Mouse (Mus musculus): Measurements from ENCODE around the gene Derl3. TPM values are rescaled to one million over a fixed set of nuclear protein-coding genes. Genes with fewer than 3 reads are reported as not detected.

The Derl3 gene
- polyA plus RNA-seq, 1 experiment from 2014 or later, result 9.6 TPM

DNA sequence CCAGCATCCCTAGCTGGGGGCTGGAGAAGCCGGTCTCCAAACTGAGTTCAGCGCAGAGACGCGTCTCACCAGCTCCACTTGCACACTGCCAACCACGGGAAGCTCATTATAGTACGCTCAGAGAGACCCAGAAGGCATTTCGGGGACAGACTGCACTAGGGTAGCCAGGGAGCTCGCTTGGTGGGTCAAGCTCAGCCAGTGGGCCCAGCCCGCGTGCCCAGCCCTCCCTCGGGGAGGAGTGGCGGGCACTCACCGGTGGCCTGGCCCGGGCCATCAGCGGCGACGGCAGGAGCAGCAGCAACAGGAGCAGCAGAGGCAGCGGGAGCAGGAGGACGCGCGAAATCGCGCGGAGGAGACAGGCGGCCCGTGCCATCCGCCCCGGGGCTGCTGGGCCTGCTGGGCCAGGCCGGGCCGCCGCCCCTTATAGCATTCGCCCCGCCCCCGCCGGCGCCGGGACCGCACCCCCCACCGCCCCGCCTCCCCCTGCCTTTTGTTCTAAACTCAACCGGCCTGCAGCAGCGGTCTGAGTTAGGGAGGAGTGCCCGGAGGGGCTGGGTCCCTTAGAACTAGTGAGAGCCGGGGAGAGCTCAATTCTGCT is 39.0 kb downstream of the Derl3 start:
- Histone ChIP-seq H3K4me3 (replicated peaks; ENCODE audit: low read length) (peak overlapping the region; percentile 68), H3K4me2 (ENCODE audit: low read depth, low read length) (peak overlapping the region; percentile 99), H3K9me3 (replicated peaks; ENCODE audit: control insufficient read depth, low read length) (no peaks in the 10 kb centered on the region), H3K4me1 (ENCODE audit: control insufficient read depth, insufficient read depth, low read length) (peaks cover 28% of the 10 kb centered on the region), H3K27ac (ENCODE audit: low read length) (no peak overlapping the region), H3K27me3 (ENCODE audit: control insufficient read depth, insufficient read depth, low read length) (peaks cover 2% of the 10 kb centered on the region; the same call in 1 of the 2 replicates), H3K9ac (ENCODE audit: low read length) (peak overlapping the region; percentile 90), H3K36me3 (ENCODE audit: control insufficient read depth, insufficient read depth, low read length) (no peaks in the 10 kb centered on the region)
- peak; percentile 80 for ATAC-seq (ENCODE audit: insufficient read depth, low FRiP score)
- under 1% methylated on average over 42 of the region's 44 CpGs for WGBS

DNA sequence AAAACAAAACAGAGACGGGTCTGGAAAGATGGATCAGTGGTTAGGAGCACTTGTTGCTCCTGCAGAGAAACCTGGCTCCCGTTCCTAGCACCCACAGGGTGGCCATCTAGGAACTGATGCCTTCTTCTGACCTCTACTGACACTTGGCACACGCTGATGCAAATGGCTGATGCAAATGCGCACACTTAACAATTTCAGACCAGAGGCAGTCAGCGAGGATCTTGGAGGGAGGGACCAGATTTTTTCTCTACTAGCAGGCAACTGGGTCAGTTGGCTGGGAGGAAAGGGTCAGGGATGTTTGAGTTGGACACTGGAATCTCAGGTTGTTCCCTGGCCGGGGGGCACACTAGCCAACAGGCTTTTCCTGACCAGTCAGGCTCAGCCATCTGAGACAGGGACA is 39.7 kb downstream of the Derl3 start, which contains the start of gene Chchd10:
Gene Chchd10 (plus strand): TSS at position 240 of the 400 bp plus-strand sequence.
- WGBS, result 32% methylated on average over 6 of the region's 6 CpGs
- ATAC-seq (ENCODE audit: insufficient read depth, low FRiP score), result no peak
- Histone ChIP-seq H3K9ac (ENCODE audit: low read length) (peak within 1 kb of the TSS; percentile 90), H3K27me3 (ENCODE audit: control insufficient read depth, insufficient read depth, low read length) (peaks cover 2% of the 10 kb centered on the region; the same call in 1 of the 2 replicates), H3K36me3 (ENCODE audit: control insufficient read depth, insufficient read depth, low read length) (no peaks in the 10 kb centered on the region), H3K4me2 (ENCODE audit: low read depth, low read length) (peak within 1 kb of the TSS; percentile 99), H3K4me3 (replicated peaks; ENCODE audit: low read length) (peak within 1 kb of the TSS; percentile 68), H3K27ac (ENCODE audit: low read length) (no peak within 1 kb of the TSS), H3K9me3 (replicated peaks; ENCODE audit: control insufficient read depth, low read length) (no peaks in the 10 kb centered on the region), H3K4me1 (ENCODE audit: control insufficient read depth, insufficient read depth, low read length) (peaks cover 28% of the 10 kb centered on the region)

- no peaks in the 10 kb centered on the region for H3K9me3 ChIP-seq (replicated peaks; ENCODE audit: control insufficient read depth, low read length)
- ATAC-seq (ENCODE audit: insufficient read depth, low FRiP score), result no peak
- H3K4me3 ChIP-seq (replicated peaks; ENCODE audit: low read length), result no peak overlapping the region; the same call in 1 of the 2 replicates
- WGBS, result 42% methylated on average over 1 of the region's 1 CpGs
- no peak overlapping the region for H3K27ac ChIP-seq (ENCODE audit: low read length)
- peak overlapping the region; percentile 71; the same call in 1 of the 2 replicates for H3K4me2 ChIP-seq (ENCODE audit: low read depth, low read length)
- H3K27me3 ChIP-seq (ENCODE audit: control insufficient read depth, insufficient read depth, low read length), result peaks cover 2% of the 10 kb centered on the region; the same call in 1 of the 2 replicates
- H3K36me3 ChIP-seq (ENCODE audit: control insufficient read depth, insufficient read depth, low read length), result no peaks in the 10 kb centered on the region
- peaks cover 28% of the 10 kb centered on the region for H3K4me1 ChIP-seq (ENCODE audit: control insufficient read depth, insufficient read depth, low read length)
- no peak overlapping the region; the same call in 1 of the 2 replicates for H3K9ac ChIP-seq (ENCODE audit: low read length)
These were observed 41.8 kb downstream of the Derl3 start for GRCm38 (mm10) chr10:75934991-75935390.

- WGBS, result 3% methylated on average over 51 of the region's 51 CpGs
- ATAC-seq (ENCODE audit: insufficient read depth, low FRiP score), result peak; percentile 77; the same call in 1 of the 2 replicates
- peaks cover 18% of the 10 kb centered on the region for H3K4me1 ChIP-seq (ENCODE audit: control insufficient read depth, insufficient read depth, low read length)
These were observed 42.7 kb downstream of the Derl3 start, which contains the start of gene Mmp11 for GRCm38 (mm10) chr10:75935680-75936541. Mmp11 (minus strand) TSS chr10:75936496.

GRCm38 (mm10) chr10:75936909-75937667 is 43.9 kb downstream of the Derl3 start:
- H3K4me1 ChIP-seq (ENCODE audit: control insufficient read depth, insufficient read depth, low read length), result peaks cover 7% of the 10 kb centered on the region
- H3K9me3 ChIP-seq (replicated peaks; ENCODE audit: control insufficient read depth, low read length), result no peaks in the 10 kb centered on the region
- ATAC-seq (ENCODE audit: insufficient read depth, low FRiP score), result no peak
- no peak overlapping the region for H3K9ac ChIP-seq (ENCODE audit: low read length)
- WGBS, result 57% methylated on average over 18 of the region's 18 CpGs
- peak overlapping the region; percentile 5; the same call in 1 of the 2 replicates for H3K4me2 ChIP-seq (ENCODE audit: low read depth, low read length)
- no peak overlapping the region for H3K4me3 ChIP-seq (replicated peaks; ENCODE audit: low read length)
- no peak overlapping the region for H3K27ac ChIP-seq (ENCODE audit: low read length)
- H3K27me3 ChIP-seq (ENCODE audit: control insufficient read depth, insufficient read depth, low read length), result 0 out of 2 replicates have a peak, but pooled peaks cover 2% of the 10 kb centered on the region
- H3K36me3 ChIP-seq (ENCODE audit: control insufficient read depth, insufficient read depth, low read length), result no peaks in the 10 kb centered on the region

More at GRCm38 (mm10) chr10:75935680-75936541, 42.7 kb downstream of the Derl3 start, which contains the start of gene Mmp11:
- Histone ChIP-seq H3K36me3 (ENCODE audit: control insufficient read depth, insufficient read depth, low read length) (no peaks in the 10 kb centered on the region), H3K27me3 (ENCODE audit: control insufficient read depth, insufficient read depth, low read length) (peaks cover 2% of the 10 kb centered on the region; the same call in 1 of the 2 replicates), H3K9me3 (replicated peaks; ENCODE audit: control insufficient read depth, low read length) (no peaks in the 10 kb centered on the region), H3K9ac (ENCODE audit: low read length) (peak within 1 kb of the TSS; percentile 76), H3K4me3 (replicated peaks; ENCODE audit: low read length) (peak within 1 kb of the TSS; percentile 66), H3K27ac (ENCODE audit: low read length) (no peak within 1 kb of the TSS), H3K4me2 (ENCODE audit: low read depth, low read length) (peak within 1 kb of the TSS; percentile 71)

DNA sequence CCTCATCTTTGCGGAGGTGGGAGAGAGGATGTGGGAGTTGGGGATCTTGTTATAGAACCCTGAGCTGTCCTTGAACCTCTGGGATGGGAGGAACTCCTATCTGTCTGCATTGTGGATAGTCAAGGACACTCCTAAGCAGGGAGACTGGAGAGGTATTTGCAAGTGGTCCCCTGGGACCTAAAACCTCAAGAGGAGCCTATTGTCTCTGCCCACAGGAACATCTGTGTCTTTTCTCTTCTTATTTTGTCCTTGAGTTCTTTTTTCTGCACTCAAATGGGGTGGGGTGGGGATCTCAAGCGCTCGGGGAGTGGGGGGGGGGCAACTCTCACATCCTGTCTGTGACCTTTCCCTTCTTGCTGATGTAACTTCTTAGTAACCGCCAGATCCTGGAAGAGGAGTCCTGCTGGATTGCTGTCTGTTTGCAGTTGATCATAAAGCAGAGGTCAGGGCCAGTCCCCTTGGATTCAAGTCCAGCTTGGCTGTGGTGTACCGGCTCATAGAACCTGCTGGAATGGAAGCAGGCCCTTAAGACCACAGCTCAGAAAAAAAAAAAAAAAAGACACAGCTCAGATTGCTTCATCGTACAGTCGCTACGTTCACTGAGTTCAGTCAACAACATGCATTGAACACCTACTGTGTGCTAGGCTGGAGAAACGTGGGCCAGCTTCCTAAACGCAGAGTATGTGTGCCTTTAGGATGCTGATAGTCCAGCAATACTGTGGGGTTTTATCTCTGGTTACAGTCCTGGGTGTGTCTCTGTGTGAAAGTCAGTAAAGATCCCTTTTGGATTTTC is 44.8 kb downstream of the Derl3 start:
- ATAC-seq (ENCODE audit: insufficient read depth, low FRiP score), result no peak
- Histone ChIP-seq H3K36me3 (ENCODE audit: control insufficient read depth, insufficient read depth, low read length) (no peaks in the 10 kb centered on the region), H3K9me3 (replicated peaks; ENCODE audit: control insufficient read depth, low read length) (no peaks in the 10 kb centered on the region), H3K4me2 (ENCODE audit: low read depth, low read length) (no peak overlapping the region), H3K27me3 (ENCODE audit: control insufficient read depth, insufficient read depth, low read length) (0 out of 2 replicates have a peak, but pooled peaks cover 2% of the 10 kb centered on the region), H3K9ac (ENCODE audit: low read length) (no peak overlapping the region), H3K4me1 (ENCODE audit: control insufficient read depth, insufficient read depth, low read length) (no peaks in the 10 kb centered on the region), H3K4me3 (replicated peaks; ENCODE audit: low read length) (no peak overlapping the region), H3K27ac (ENCODE audit: low read length) (no peak overlapping the region)
- 60% methylated on average over 10 of the region's 10 CpGs for WGBS

GRCm38 (mm10) chr10:75939481-75940234 is 46.4 kb downstream of the Derl3 start:
- WGBS, result 60% methylated on average over 9 of the region's 9 CpGs
- Histone ChIP-seq H3K9me3 (replicated peaks; ENCODE audit: control insufficient read depth, low read length) (no peaks in the 10 kb centered on the region), H3K4me3 (replicated peaks; ENCODE audit: low read length) (no peak overlapping the region), H3K9ac (ENCODE audit: low read length) (no peak overlapping the region), H3K4me1 (ENCODE audit: control insufficient read depth, insufficient read depth, low read length) (peaks cover 7% of the 10 kb centered on the region), H3K27me3 (ENCODE audit: control insufficient read depth, insufficient read depth, low read length) (0 out of 2 replicates have a peak, but pooled peaks cover 2% of the 10 kb centered on the region), H3K27ac (ENCODE audit: low read length) (no peak overlapping the region), H3K36me3 (ENCODE audit: control insufficient read depth, insufficient read depth, low read length) (no peaks in the 10 kb centered on the region), H3K4me2 (ENCODE audit: low read depth, low read length) (no peak overlapping the region)
- no peak for ATAC-seq (ENCODE audit: insufficient read depth, low FRiP score)

Data from stomach, embryonic 16.5 days (tissue).